Mouse (Mus musculus) thymus, postnatal 10 days (tissue): ENCODE measurements at regions not wholly inside any gene's neighbourhood (a gene's known extent, or its start where the extent isn't known, plus 50 kb on each side); places are given as distances from the start of the nearest gene placed in this dataset.

Experiments used
- DNase-seq, 2 experiments: peaks; one replicate each; pipeline ENCODE4 v3.0.0; 2021; ENCODE audit warnings: low spot score in 2 of 2

GRCm38 (mm10) chr9:31794911-31795310, 118.4 kb downstream of the Barx2 start:
- no peak for DNase-seq

GRCm38 (mm10) chr9:31775956-31776355, 137.3 kb downstream of the Barx2 start:
- DNase-seq: no peak

- no peak for DNase-seq
These were observed 147.9 kb downstream of the Barx2 start for GRCm38 (mm10) chr9:31765401-31765800.

- no peak for DNase-seq
These were observed 155.2 kb downstream of the Barx2 start for GRCm38 (mm10) chr9:31757894-31758561.

- no peak for DNase-seq
These were observed 182.8 kb downstream of the Barx2 start for GRCm38 (mm10) chr9:31730443-31730842.

GRCm38 (mm10) chr9:31719309-31719708, 194.0 kb downstream of the Barx2 start:
- no peak for DNase-seq

- no peak for DNase-seq
These were observed 203.2 kb downstream of the Barx2 start for GRCm38 (mm10) chr9:31710022-31710421.

- DNase-seq: no peak
These were observed 206.6 kb downstream of the Barx2 start for GRCm38 (mm10) chr9:31706688-31707087.

- no peak for DNase-seq
These were observed 222.3 kb downstream of the Barx2 start for GRCm38 (mm10) chr9:31690921-31691475.

- DNase-seq: no peak
These were observed 224.1 kb upstream of the Tmem45b start for GRCm38 (mm10) chr9:31688398-31688705.

GRCm38 (mm10) chr9:31687686-31688397, 223.6 kb upstream of the Tmem45b start:
- no peak for DNase-seq

- no peak for DNase-seq
These were observed 222.2 kb upstream of the Tmem45b start for GRCm38 (mm10) chr9:31686466-31686865.

GRCm38 (mm10) chr9:31684812-31685188, 220.5 kb upstream of the Tmem45b start:
- no peak for DNase-seq

GRCm38 (mm10) chr9:31684099-31684811, 220.0 kb upstream of the Tmem45b start:
- DNase-seq: no peak

GRCm38 (mm10) chr9:31683302-31684081, 219.2 kb upstream of the Tmem45b start:
- no peak for DNase-seq

- DNase-seq: no peak
These were observed 218.6 kb upstream of the Tmem45b start for GRCm38 (mm10) chr9:31682893-31683292.

GRCm38 (mm10) chr9:31677150-31677549, 212.9 kb upstream of the Tmem45b start:
- DNase-seq: no peak

- DNase-seq: no peak
These were observed 194.8 kb upstream of the Tmem45b start for GRCm38 (mm10) chr9:31659026-31659425.

- no peak for DNase-seq
These were observed 193.3 kb upstream of the Tmem45b start for GRCm38 (mm10) chr9:31657612-31658011.

- no peak for DNase-seq
These were observed 192.4 kb upstream of the Tmem45b start for GRCm38 (mm10) chr9:31656676-31657075.

- no peak for DNase-seq
These were observed 190.5 kb upstream of the Tmem45b start for GRCm38 (mm10) chr9:31654747-31655146.

- no peak for DNase-seq
These were observed 190.0 kb upstream of the Tmem45b start for GRCm38 (mm10) chr9:31654213-31654612.
